Mouse (Mus musculus) hindbrain, embryonic 10.5 days (tissue): ENCODE data around the gene Wipf3. TPM values are rescaled to one million over a fixed set of nuclear protein-coding genes. Genes with fewer than 3 reads are reported as not detected.

Source experiments
- DNase-seq: peaks from one replicate; pipeline ENCODE4 v3.0.0-alpha.2; 2017; ENCODE audit warnings: low spot score
- H3K27ac ChIP-seq: fragments of 300-500 bp; sonication (generic); 2 replicates; pipeline ENCODE4 v1.5.1; 2016; ENCODE audit warnings: mild to moderate bottlenecking, moderate library complexity
- H3K27me3 ChIP-seq: fragments of 300-500 bp; sonication (generic); 2 replicates; pipeline ENCODE4 v1.6.1; 2016; ENCODE audit warnings: mild to moderate bottlenecking; ENCODE audit not compliant: poor library complexity, insufficient read depth, severe bottlenecking
- H3K36me3 ChIP-seq: fragments of 300-500 bp; sonication (generic); 2 replicates; pipeline ENCODE4 v1.6.1; 2016; ENCODE audit warnings: mild to moderate bottlenecking, moderate library complexity
- H3K4me1 ChIP-seq: fragments of 300-500 bp; sonication (generic); replicated peaks from 2 replicates; pipeline ENCODE4 v1.6.1; 2016; ENCODE audit warnings: mild to moderate bottlenecking
- H3K4me3 ChIP-seq: fragments of 300-500 bp; sonication (generic); 2 replicates; pipeline ENCODE4 v1.5.1; 2016; ENCODE audit warnings: mild to moderate bottlenecking, moderate library complexity
- H3K9me3 ChIP-seq: fragments of 300-500 bp; sonication (generic); 2 replicates; pipeline ENCODE4 v1.6.1; 2016; ENCODE audit warnings: mild to moderate bottlenecking, moderate library complexity
- WGBS: fragments of 180-500 bp; shearing (Covaris S2); methylation state at CpG from one replicate; pipeline ENCODE4 v1.1.7; 2016; 5-methylcytosine and 5-hydroxymethylcytosine counted together
- polyA plus RNA-seq: library from polyadenylated mRNA; unstranded; fragments of >200 nt; fragmentation: Nextera tagmentation; extraction: Ambion mirVana; gene quantifications from 2 replicates; pipeline ENCODE4 v1.2.1, GENCODE M21; 2016

Wipf3 gene
- polyA plus RNA-seq, 1 experiment from 2014 or later = 0.77 TPM

DNA sequence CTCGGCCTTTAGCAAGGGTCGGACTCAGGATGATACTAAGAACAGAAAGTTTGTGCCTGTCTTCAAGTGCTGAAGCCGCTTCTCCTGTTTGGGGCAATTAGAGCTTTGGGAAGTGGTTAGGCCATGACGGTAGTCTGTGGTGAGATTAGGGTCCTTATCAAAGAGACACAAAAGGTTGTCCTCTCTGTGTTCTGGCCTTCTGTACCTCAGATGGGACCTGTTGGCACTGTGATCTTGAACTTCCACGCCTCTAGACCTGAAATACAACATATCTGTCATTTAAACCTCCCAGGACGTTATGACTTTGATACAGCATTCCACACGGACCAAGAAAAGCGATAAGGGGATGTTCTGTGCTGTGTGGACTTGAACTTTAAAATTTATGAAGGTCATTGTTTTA lies 99.3 kb downstream of the Wipf3 start:
- Histone ChIP-seq H3K9me3 (no peaks in the 10 kb centered on the region), H3K4me1 (peaks cover 7% of the 10 kb centered on the region), H3K36me3 (peaks cover 46% of the 10 kb centered on the region), H3K27me3 (no peaks in the 10 kb centered on the region), H3K4me3 (no peak overlapping the region), H3K27ac (no peak overlapping the region)
- WGBS = 90% methylated on average over 8 of the region's 8 CpGs
- no peak for DNase-seq

DNA sequence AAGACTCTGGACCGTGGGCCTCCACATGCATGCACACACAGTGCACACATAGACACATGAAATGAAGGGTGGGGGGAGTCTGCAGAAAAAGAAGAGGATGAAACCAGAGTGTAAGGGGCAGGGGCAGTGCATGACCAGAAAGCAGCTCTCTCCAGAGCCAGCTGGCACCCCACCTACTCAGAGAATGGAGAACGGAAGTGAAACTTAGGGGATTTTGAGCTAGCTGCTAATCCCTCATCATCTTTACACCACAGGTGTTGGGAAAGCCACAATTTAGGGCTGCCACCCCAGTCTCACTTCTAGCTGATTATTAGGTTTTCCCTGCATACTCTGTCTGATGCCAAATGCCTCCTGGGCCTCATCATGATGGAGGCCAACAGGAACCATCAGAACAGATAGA lies 100.8 kb downstream of the Wipf3 start:
- Histone ChIP-seq H3K4me1 (peaks cover 7% of the 10 kb centered on the region), H3K36me3 (peaks cover 31% of the 10 kb centered on the region), H3K27me3 (peaks cover under 1% of the 10 kb centered on the region; the same call in 1 of the 2 replicates), H3K27ac (no peak overlapping the region), H3K4me3 (no peak overlapping the region), H3K9me3 (no peaks in the 10 kb centered on the region)
- WGBS = 85% methylated on average over 2 of the region's 2 CpGs
- DNase-seq = no peak

DNA sequence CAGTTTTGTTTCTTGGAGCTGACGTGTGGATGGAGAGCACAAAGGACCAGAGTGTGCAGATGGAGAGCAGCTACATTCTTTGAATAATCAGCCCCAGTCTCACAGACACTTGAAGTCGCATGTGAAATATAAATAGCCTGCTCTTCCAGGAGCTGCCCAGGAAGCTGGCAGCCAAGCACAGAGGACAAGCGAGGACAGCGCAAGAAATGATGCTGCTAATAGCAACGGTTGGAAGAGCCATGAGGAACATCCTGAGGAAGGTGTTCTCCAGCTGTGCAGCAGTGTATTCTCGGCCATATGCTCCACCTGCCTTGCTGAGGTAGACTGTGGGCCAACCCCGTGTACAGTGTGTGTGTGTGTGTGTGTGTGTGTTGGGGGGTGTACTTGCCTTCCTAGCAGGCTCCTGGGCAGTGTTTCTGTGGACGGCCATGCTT lies 101.7 kb downstream of the Wipf3 start:
- no peak overlapping the region for H3K27ac ChIP-seq
- H3K4me3 ChIP-seq = no peak overlapping the region
- WGBS = 69% methylated on average over 8 of the region's 8 CpGs
- H3K36me3 ChIP-seq = peaks cover 26% of the 10 kb centered on the region
- no peaks in the 10 kb centered on the region for H3K9me3 ChIP-seq
- H3K27me3 ChIP-seq = peaks cover 8% of the 10 kb centered on the region; the same call in 1 of the 2 replicates
- DNase-seq = no peak
- H3K4me1 ChIP-seq = peaks cover 7% of the 10 kb centered on the region

DNA sequence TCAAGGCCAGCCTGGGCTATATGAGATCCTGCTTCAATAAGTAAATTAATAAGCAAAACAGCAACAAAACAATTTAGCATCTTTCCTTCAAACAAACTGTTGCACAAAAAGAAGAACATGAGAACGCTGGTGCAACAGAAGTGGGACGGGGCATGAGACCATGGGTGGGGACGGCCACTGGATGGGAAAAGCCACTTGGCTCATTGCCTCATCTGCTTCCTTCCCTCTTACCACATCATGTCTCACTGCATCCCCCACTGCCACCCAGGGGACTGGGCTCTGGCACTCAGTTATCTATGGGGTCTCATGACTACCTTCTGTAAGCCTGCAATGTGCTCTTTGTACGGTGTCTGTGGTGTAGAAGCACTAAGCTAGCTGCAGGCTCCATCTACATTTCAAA lies 106.1 kb downstream of the Wipf3 start:
- no peak for DNase-seq
- no peak overlapping the region for H3K27ac ChIP-seq
- H3K4me1 ChIP-seq = peaks cover 33% of the 10 kb centered on the region
- WGBS = 94% methylated on average over 4 of the region's 4 CpGs
- H3K4me3 ChIP-seq = no peak overlapping the region
- peaks cover 8% of the 10 kb centered on the region for H3K36me3 ChIP-seq
- peaks cover 26% of the 10 kb centered on the region for H3K27me3 ChIP-seq
- H3K9me3 ChIP-seq = no peaks in the 10 kb centered on the region

DNA sequence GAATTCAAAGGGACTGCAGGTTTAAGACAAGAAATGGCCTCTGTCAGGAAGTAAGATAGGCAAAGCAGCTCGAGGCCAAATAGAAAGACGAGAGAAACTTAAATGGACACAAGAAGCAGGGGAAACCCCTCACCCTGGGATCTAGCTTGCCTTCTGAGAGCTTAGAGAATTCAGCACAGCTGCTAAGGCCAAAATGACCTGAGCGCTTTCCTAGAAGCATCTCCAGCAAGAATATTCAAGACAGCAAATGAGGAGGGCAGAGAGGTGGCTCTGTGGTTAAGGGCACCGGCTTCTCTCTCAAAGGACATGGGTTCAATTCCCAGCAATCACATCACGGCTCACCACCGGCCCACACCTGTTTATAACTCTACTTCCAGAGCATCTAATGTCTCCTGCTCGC lies 107.7 kb downstream of the Wipf3 start:
- peaks cover 29% of the 10 kb centered on the region for H3K4me1 ChIP-seq
- H3K36me3 ChIP-seq = peaks cover 3% of the 10 kb centered on the region
- H3K27ac ChIP-seq = no peak overlapping the region
- H3K27me3 ChIP-seq = peaks cover 33% of the 10 kb centered on the region
- DNase-seq = no peak
- no peak overlapping the region for H3K4me3 ChIP-seq
- WGBS = 83% methylated on average over 7 of the region's 7 CpGs
- no peaks in the 10 kb centered on the region for H3K9me3 ChIP-seq

DNA sequence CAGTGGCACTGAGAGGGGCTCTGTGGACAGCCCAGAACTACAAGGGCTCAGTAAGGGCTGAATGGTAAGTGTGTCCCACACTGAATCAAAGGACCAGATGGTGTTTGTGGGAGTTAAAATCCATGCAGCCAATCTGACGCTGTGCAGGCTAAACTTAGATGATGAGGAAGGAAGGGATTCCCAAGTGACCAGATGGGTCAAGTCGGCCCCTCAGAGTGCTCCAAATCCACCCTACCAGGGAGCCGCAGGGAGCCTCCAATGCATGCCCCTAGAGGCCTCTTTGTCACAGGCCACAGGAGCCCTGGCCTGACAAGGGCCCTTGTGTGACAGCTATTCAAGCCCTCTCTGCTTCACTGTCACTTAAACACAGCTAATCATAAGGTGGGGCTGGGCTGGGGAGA lies 109.4 kb downstream of the Wipf3 start:
- 13% methylated on average over 3 of the region's 3 CpGs for WGBS
- DNase-seq = peak; percentile 38

DNA sequence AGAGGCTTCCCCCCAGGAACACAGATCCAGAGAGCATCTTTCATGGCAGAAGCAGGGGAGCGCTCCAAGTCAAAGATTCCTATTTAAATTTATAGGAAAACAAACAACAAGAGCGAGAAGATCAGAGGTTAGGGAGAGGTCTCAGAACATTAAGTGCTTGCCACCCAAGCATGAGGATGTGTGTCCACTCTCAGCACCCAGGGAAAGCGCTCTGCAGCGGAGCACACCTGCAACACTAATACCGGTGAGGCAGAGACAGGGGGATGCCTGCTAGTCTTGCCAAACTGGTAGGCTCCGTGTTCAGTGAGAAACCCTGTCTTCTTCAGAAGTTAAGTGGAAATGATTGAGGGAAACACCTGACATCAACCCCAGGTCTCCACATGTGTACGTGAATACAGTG lies 110.0 kb downstream of the Wipf3 start:
- peaks cover 33% of the 10 kb centered on the region for H3K27me3 ChIP-seq
- peaks cover 37% of the 10 kb centered on the region for H3K4me1 ChIP-seq
- DNase-seq = no peak
- H3K4me3 ChIP-seq = no peak overlapping the region
- peak overlapping the region; percentile 59 for H3K27ac ChIP-seq
- peaks cover 6% of the 10 kb centered on the region; the same call in 1 of the 2 replicates for H3K9me3 ChIP-seq
- peaks cover 12% of the 10 kb centered on the region for H3K36me3 ChIP-seq
- WGBS = 75% methylated on average over 7 of the region's 7 CpGs

More for the DNA sequence above, 109.4 kb downstream of the Wipf3 start:
- Histone ChIP-seq H3K36me3 (peaks cover 8% of the 10 kb centered on the region), H3K4me3 (no peak overlapping the region), H3K27me3 (peaks cover 33% of the 10 kb centered on the region), H3K4me1 (peaks cover 37% of the 10 kb centered on the region), H3K9me3 (peaks cover 6% of the 10 kb centered on the region; the same call in 1 of the 2 replicates), H3K27ac (peak overlapping the region; percentile 59)

DNA sequence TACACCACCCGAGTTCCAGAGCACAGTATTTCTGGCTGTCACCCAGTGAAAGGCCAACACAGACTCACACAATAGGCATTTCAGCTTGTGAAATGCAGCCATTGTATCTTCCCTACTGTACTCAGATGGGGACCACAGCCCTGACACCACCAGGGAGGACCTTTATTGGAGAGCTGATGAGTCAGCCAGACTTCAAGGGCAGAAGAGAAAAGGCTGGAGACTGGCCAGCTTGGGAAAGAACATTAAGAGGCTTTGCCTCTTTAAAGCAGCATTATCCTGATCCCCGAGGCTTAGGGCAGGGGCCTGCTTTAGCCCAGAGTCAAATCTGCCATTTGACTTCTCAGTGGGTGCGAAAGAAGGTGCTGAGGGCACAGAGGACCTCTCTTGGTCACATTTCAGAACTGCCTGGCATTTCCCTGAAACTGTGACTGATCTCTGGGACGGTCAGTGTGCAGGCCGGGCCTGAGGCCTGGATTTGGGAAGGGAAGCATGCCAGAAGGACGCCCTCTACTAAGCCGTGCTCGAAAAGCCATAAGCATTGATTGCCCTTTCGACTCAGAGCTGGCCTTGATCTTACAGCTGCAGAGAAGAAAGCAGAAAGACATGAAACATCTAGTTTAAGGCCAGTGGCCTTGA lies 111.0 kb downstream of the Wipf3 start:
- peaks cover 6% of the 10 kb centered on the region; the same call in 1 of the 2 replicates for H3K9me3 ChIP-seq
- DNase-seq = no peak
- peaks cover 30% of the 10 kb centered on the region for H3K27me3 ChIP-seq
- H3K4me1 ChIP-seq = peaks cover 37% of the 10 kb centered on the region
- H3K4me3 ChIP-seq = no peak overlapping the region
- peak overlapping the region; percentile 53 for H3K27ac ChIP-seq
- 72% methylated on average over 9 of the region's 9 CpGs for WGBS
- peaks cover 17% of the 10 kb centered on the region for H3K36me3 ChIP-seq

DNA sequence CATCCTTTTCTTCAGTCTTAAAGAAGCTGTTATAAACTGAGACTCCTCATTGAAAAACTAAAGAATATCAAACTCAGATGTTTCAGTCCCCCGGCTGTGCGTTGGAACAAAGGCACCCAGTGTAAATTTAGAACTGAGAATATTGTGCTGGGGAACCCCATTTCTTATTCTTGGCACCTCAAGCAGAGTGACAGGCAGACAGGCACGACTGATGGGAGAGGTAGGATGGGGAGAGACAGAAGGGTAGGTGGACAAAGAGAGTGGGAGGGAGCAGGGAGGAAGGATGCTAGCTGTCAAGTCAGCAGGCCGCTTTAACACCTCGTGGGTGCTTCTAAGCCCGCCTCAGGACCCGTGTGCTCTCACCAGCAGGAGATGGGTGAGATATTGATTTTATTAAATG lies 113.4 kb downstream of the Wipf3 start:
- Histone ChIP-seq H3K36me3 (peaks cover 19% of the 10 kb centered on the region), H3K4me1 (peaks cover 37% of the 10 kb centered on the region), H3K9me3 (peaks cover 6% of the 10 kb centered on the region; the same call in 1 of the 2 replicates), H3K27me3 (peaks cover 15% of the 10 kb centered on the region), H3K4me3 (no peak overlapping the region), H3K27ac (no peak overlapping the region)
- 81% methylated on average over 7 of the region's 7 CpGs for WGBS
- no peak for DNase-seq

DNA sequence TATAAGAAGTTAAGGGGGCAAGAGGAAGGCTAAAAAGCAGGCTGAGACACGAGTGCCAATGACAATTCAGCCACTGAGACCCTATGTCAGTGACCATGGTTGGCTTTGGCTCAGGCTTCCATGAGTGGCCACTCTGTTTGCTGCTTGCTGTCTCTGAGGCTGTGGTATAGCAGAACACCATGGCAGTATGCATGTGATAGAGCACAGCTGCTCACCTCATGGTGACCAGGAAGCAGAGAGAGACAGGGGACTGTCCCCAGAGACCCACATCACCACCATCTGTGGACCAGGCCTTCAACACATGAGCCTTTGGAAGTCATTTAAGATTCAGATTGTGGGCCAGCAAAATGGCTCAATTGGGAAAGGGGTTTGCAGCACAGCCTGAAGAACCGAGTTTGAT lies 114.2 kb downstream of the Wipf3 start:
- 81% methylated on average over 2 of the region's 2 CpGs for WGBS
- Histone ChIP-seq H3K4me3 (no peak overlapping the region), H3K27me3 (peaks cover 15% of the 10 kb centered on the region), H3K4me1 (peaks cover 30% of the 10 kb centered on the region), H3K36me3 (peaks cover 24% of the 10 kb centered on the region), H3K27ac (no peak overlapping the region), H3K9me3 (peaks cover 6% of the 10 kb centered on the region; the same call in 1 of the 2 replicates)
- no peak for DNase-seq

DNA sequence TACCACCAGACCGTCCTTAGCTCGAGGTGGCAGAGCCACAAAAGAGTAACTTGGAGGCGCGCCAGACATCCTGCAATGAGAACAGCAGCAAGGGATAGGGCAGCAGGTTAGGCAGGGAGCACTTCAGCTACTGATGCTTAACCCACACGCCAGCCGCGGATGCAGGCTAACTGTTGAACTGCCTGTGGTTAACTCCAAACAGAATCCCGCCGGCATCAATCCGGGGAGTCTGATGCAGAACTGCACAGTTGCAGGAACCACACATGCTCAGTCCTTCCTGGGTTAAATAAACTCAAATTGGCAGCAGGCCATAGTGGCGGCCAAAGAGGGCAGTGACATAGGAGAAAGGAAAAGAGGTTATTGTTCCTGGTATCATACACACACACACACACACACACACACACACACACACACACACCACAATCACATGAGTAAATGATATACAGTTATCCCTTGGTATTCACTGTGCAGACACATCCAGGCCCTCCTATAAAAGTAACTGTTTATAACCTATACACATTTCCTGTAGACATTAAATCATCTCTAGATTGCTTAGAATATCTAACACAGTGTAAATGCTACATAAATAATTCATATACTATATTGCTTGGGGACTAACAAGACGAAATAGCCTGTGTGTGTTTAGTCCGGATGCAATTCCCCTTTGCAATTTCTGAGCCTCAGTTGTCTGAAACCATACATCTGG lies 119.1 kb downstream of the Wipf3 start:
- Histone ChIP-seq H3K27me3 (no peaks in the 10 kb centered on the region), H3K36me3 (peaks cover 20% of the 10 kb centered on the region), H3K4me3 (no peak overlapping the region), H3K9me3 (peaks cover 3% of the 10 kb centered on the region; the same call in 1 of the 2 replicates), H3K27ac (no peak overlapping the region), H3K4me1 (peaks cover 38% of the 10 kb centered on the region)
- DNase-seq = no peak
- WGBS = 88% methylated on average over 13 of the region's 13 CpGs

DNA sequence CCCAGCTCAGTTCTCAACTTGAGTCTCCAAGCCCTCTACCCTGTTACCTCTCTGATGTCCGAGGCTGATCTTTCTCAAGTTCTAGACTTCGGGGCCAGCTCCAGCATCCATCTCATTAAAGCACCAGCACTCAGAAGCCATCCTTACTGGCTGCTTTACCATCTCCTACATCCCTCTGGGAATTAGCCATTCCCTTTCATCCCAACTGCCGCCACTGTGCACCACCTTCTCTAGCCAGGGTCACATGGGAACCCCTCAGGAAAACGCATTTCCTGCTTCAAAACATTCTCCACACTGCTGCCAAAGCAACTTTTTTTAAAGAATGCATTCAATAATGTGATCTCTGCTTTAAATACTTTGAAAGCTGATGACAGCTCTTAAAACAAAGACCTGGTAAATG lies 119.9 kb downstream of the Wipf3 start:
- H3K9me3 ChIP-seq = no peaks in the 10 kb centered on the region
- H3K4me3 ChIP-seq = no peak overlapping the region
- H3K27me3 ChIP-seq = no peaks in the 10 kb centered on the region
- DNase-seq = no peak
- peaks cover 46% of the 10 kb centered on the region for H3K4me1 ChIP-seq
- peaks cover 13% of the 10 kb centered on the region for H3K36me3 ChIP-seq
- 65% methylated on average over 4 of the region's 4 CpGs for WGBS
- H3K27ac ChIP-seq = no peak overlapping the region

DNA sequence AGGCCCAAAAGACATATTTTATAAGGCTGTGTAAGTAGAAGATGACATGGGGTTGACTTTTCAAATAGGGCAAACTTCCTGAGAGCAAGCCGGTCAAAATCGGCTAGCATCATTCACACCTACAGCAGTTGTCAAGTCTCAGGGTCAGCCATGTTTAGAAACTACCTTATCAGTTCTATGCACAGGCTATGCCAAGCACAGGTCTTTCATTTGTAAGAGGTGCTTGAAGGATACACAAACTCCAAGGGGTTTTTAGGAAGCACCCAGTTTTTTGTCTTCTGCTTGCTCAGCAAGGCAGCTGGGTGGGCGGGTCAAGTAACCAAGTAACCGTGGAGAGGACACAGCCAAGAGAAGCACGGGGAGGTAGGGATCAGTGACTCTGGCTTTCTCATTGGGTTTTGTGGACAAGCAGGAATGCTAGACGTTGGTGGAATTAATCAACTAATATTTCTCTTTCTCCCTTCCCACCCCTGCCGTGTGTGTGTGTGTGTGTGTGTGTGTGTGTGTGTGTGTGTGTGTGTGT lies 121.5 kb downstream of the Wipf3 start:
- peaks cover 7% of the 10 kb centered on the region; the same call in 1 of the 2 replicates for H3K36me3 ChIP-seq
- 63% methylated on average over 6 of the region's 7 CpGs for WGBS
- no peak overlapping the region for H3K4me3 ChIP-seq
- no peaks in the 10 kb centered on the region for H3K27me3 ChIP-seq
- H3K4me1 ChIP-seq = peaks cover 62% of the 10 kb centered on the region
- no peaks in the 10 kb centered on the region for H3K9me3 ChIP-seq
- no peak for DNase-seq
- peak overlapping the region; percentile 35; the same call in 1 of the 2 replicates for H3K27ac ChIP-seq
